Mouse (Mus musculus) kidney, postnatal 0 days (tissue): ENCODE results near the gene H13. TPM values are rescaled to one million over a fixed set of nuclear protein-coding genes. Genes with fewer than 3 reads are reported as not detected.

ENCODE experiments used
- ATAC-seq: fragments of 200-750 bp; cut with Nextera tagmentation; replicated peaks from 2 replicates; pipeline ENCODE4 v1.8.0; 2017; ENCODE audit warnings: low read depth, moderate number of reproducible peaks, moderate TSS enrichment, moderate library complexity; ENCODE audit not compliant: low FRiP score
- DNase-seq: peaks from one replicate; pipeline ENCODE4 v3.0.0-alpha.2; 2016; ENCODE audit warnings: low spot score
- H3K27ac ChIP-seq: fragments of 300-500 bp; sonication (generic); 2 replicates; pipeline ENCODE4 v1.5.1; 2014; ENCODE audit warnings: mild to moderate bottlenecking
- H3K27me3 ChIP-seq: fragments of 300-500 bp; sonication (generic); 2 replicates; pipeline ENCODE4 v1.6.1; 2014; ENCODE audit warnings: low read length, mixed read lengths; ENCODE audit not compliant: insufficient read depth
- H3K36me3 ChIP-seq: fragments of 300-500 bp; sonication (generic); 2 replicates; pipeline ENCODE4 v1.6.1; 2014; ENCODE audit warnings: low read length, mixed read lengths; ENCODE audit not compliant: insufficient read depth
- H3K4me1 ChIP-seq: fragments of 300-500 bp; sonication (generic); replicated peaks from 2 replicates; pipeline ENCODE4 v1.6.1; 2014; ENCODE audit warnings: antibody characterized with exemption, low read length, mixed read lengths; ENCODE audit not compliant: insufficient read depth
- H3K4me2 ChIP-seq: fragments of 300-500 bp; sonication (generic); 2 replicates; pipeline ENCODE4 v1.6.1; 2014; ENCODE audit warnings: mild to moderate bottlenecking, low read length, moderate library complexity, mixed read lengths
- H3K4me3 ChIP-seq: fragments of 300-500 bp; sonication (generic); replicated peaks from 2 replicates; pipeline ENCODE4 v1.5.1; 2014; ENCODE audit warnings: low read depth, low read length
- H3K9ac ChIP-seq: fragments of 300-500 bp; sonication (generic); 2 replicates; pipeline ENCODE4 v1.6.1; 2014; ENCODE audit warnings: low read depth, low read length
- H3K9me3 ChIP-seq: fragments of 300-500 bp; sonication (generic); replicated peaks from 2 replicates; pipeline ENCODE4 v1.6.1; 2016; ENCODE audit warnings: low read length, inconsistent platforms, mixed read lengths
- CTCF ChIP-seq: IDR thresholded peaks from 2 replicates; pipeline ENCODE4 v1.5.1; 2016; ENCODE audit warnings: antibody characterized with exemption, low read depth, mild to moderate bottlenecking, moderate library complexity
- WGBS: fragments of 180-500 bp; shearing (Covaris S2); extraction: QIAGEN DNeasy Blood & Tissue Kit; methylation state at CpG from one replicate; pipeline ENCODE4 v1.1.7; 2014; 5-methylcytosine and 5-hydroxymethylcytosine counted together
- polyA plus RNA-seq: library from polyadenylated mRNA; unstranded; fragments of >200 nt; fragmentation: Nextera tagmentation; extraction: Ambion mirVana; gene quantifications from 2 replicates; pipeline ENCODE4 v1.2.1, GENCODE M21; 2015

Gene H13
- polyA plus RNA-seq, 1 experiment from 2014 or later: 160 TPM

DNA sequence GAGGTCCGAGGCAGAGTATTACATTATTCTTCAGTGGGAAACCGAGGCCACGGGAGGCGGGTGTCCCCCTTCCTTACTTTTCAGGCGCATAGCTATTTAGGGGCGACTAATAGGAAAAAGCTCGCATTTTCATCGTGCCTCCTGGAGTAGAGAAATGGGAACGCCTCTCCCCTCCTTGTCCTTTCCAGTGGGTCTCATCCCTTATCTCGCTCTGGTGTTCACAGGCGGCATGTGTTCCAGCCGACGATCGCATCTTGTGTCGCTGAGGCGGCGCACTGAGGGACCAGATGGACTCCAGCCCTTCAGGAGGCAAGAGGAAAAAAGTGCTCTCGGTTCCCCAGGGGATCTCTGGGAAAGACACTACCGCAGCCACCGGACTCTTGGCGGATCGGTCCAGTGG lies 67.5 kb downstream of the H13 start:
- peak overlapping the region; percentile 86 for H3K4me3 ChIP-seq
- H3K4me2 ChIP-seq: peak overlapping the region; percentile 74
- H3K36me3 ChIP-seq: no peaks in the 10 kb centered on the region
- DNase-seq (peak; percentile 50), ATAC-seq (no peak)
- WGBS: under 1% methylated on average over 22 of the region's 22 CpGs
- no peaks in the 10 kb centered on the region for H3K9me3 ChIP-seq
- no peaks in the 10 kb centered on the region for H3K27me3 ChIP-seq
- H3K27ac ChIP-seq: peak overlapping the region; percentile 93
- peaks cover 23% of the 10 kb centered on the region for H3K4me1 ChIP-seq
- peak overlapping the region; percentile 91 for H3K9ac ChIP-seq
- no peak for TF ChIP-seq CTCF

DNA sequence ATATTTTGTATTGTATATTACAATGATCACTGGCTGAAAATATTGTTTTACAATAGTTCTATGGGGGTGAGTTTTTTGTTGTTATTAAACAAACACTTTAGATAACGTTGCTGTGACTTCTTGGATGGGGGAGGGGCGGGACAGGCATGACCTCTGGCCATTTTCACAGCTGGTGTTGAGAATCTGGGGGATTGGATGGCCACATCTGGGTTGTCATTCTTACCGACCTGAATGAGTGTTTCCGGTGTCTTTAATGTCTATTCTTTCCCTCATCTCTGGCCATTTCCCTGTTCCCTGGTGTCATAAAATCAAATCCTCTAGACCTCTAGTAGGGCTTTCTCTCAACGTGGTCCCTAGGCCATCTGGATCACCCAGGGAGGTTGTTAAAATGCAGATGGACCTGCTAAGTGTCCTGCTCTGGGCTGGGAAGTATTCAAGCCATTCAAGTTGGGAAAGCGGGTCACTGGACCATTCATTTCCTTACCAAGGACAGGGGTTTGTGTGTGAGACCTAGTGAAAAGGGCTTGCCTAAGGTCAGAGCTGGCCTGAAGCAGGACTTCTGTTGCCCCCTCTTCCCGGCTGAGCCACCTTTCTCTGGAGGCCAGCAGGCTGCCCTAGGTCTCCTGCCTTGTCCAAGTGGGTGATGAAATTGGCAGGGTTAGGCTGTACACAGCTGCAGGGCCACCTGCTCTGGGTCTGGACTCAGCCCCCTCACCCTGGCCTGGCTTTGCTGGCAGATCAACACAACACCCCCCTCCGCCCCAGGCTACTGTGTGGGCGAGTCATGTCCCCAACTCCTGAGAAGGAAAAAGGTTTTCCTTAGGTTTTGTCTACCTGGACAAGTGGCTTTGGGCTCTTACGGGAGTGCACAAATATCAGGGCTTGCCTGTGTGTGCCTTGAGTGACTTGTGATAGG lies 68.3 kb downstream of the H13 start:
- H3K4me2 ChIP-seq: peak overlapping the region; percentile 74

DNA sequence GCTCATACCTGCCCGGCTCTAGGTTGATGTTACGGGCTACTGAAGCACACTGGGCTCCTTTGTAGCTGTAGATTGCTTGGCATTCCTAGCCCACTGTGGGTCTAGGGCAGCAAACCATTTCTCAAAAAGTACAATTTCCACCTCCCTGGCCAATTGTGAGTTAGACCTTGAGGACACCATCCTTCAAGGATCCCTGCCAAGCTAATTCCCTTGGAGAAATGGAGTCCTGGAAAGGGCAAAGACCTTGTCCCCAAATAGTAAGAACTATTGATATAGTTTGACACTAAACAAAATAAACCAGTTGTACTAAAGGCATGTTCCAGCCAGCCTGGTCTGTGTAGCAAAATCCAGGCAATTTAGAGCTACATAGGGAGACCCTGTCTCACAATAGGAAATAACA lies 69.1 kb downstream of the H13 start:
- Histone ChIP-seq H3K27me3 (no peaks in the 10 kb centered on the region), H3K4me2 (peak overlapping the region; percentile 74), H3K9me3 (no peaks in the 10 kb centered on the region), H3K36me3 (no peaks in the 10 kb centered on the region), H3K9ac (peak overlapping the region; percentile 91), H3K27ac (peak overlapping the region; percentile 93), H3K4me1 (peaks cover 29% of the 10 kb centered on the region), H3K4me3 (peak overlapping the region; percentile 86)
- ATAC-seq: no peak
- DNase-seq: no peak
- WGBS: 29% methylated on average over 2 of the region's 2 CpGs
- no peak for TF ChIP-seq CTCF

More for the DNA sequence above, 68.3 kb downstream of the H13 start:
- Histone ChIP-seq H3K27me3 (no peaks in the 10 kb centered on the region), H3K4me1 (peaks cover 29% of the 10 kb centered on the region), H3K36me3 (no peaks in the 10 kb centered on the region), H3K9ac (peak overlapping the region; percentile 91), H3K27ac (peak overlapping the region; percentile 93), H3K4me3 (peak overlapping the region; percentile 86), H3K9me3 (no peaks in the 10 kb centered on the region)
- 8% methylated on average over 10 of the region's 10 CpGs for WGBS
- DNase-seq (peak; percentile 36), ATAC-seq (no peak)
- no peak for TF ChIP-seq CTCF

DNA sequence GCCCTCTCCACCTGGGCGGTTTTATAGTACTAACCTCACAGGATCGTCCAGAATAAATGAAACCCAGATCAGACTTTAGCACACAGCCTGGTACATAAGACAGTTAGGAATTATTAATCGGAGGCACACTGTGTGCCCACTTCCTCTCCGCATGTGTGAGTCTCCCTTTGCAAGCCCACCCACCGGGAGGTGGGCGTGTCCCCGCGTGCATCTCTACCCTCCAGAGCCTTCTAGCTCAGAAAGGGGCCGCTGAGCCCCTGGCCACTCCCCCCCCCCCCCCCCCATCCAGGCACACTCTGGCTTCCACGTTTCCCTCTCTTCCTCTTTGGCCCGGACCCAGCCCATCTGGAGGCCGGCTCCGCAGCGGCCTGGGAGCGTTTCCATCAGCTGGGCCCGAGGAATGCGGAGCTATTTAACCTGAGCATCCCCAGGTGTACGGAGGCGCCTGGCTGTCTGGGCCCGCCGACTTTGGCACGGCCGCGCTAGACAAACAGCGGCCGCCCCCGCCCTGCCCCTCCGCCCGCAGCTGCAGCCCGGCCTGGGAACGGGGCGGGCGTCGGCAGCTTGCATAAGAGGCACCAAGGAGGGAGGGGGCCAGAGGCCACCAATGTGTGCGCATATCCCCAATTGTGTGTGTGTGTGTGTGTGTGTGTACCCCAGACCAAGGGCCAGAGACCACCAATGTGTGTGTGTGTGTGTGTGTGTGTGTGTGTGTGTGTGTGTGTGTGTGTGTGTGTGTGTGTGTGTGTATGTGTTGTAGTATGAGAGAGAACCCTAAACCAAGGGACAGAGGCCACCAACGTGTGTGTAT lies 70.0 kb downstream of the H13 start:
- H3K9me3 ChIP-seq: no peaks in the 10 kb centered on the region
- no peak for TF ChIP-seq CTCF
- ATAC-seq (peak; percentile 70), DNase-seq (peak; percentile 89)
- H3K4me3 ChIP-seq: peak overlapping the region; percentile 86
- H3K27me3 ChIP-seq: no peaks in the 10 kb centered on the region
- WGBS: under 1% methylated on average over 36 of the region's 36 CpGs
- H3K4me1 ChIP-seq: peaks cover 29% of the 10 kb centered on the region
- H3K36me3 ChIP-seq: no peaks in the 10 kb centered on the region
- peak overlapping the region; percentile 93 for H3K27ac ChIP-seq
- H3K4me2 ChIP-seq: peak overlapping the region; percentile 74
- H3K9ac ChIP-seq: peak overlapping the region; percentile 91

DNA sequence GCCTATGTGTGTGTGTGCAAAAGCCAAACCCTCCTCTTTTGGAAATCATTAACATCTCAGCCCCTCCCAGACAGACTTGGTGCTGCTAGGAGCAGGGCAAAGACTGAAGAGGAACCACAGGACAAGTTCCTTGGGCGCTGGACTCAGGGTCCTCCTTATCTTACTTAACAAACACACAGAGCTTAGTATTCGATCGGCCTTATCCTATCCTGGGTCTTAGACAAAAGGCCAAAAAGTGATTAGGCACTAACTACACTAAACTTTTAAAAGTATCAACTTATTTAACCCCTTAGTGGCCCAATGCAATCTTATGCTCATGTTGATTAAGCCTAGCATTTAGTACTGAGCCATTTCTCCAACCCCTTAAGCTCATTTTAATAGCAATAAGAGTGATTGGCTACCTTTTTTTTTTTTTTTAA lies 70.6 kb downstream of the H13 start:
- peak; percentile 79 for DNase-seq
- H3K9me3 ChIP-seq: no peaks in the 10 kb centered on the region
- peak; percentile 49 for ATAC-seq
- no peak overlapping the region for H3K9ac ChIP-seq
- H3K27ac ChIP-seq: peak overlapping the region; percentile 93
- H3K36me3 ChIP-seq: no peaks in the 10 kb centered on the region
- H3K4me3 ChIP-seq: no peak overlapping the region; the same call in 1 of the 2 replicates
- no peaks in the 10 kb centered on the region for H3K27me3 ChIP-seq
- H3K4me1 ChIP-seq: peaks cover 23% of the 10 kb centered on the region
- WGBS: 5% methylated on average over 3 of the region's 3 CpGs
- TF ChIP-seq CTCF: no peak
- H3K4me2 ChIP-seq: peak overlapping the region; percentile 74

DNA sequence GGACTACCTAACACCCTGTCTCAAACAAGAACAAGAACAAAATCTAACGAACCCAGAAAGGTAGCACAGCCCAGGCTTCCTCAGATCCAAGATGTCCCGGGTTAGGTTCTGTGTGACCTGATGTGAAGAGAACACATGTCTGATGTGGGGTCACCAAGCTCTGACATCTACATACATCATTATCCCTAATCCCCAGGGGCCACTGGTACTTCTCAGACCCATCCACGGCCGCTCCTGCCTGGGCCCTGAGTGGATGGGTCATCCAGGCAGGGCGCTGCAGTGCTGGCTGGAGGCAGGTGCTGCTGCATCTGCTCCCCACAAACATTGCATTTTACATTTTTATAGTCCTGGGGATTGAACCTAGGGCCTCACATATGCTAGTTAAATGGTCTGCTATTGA lies 71.2 kb downstream of the H13 start:
- no peak for ATAC-seq
- 76% methylated on average over 5 of the region's 5 CpGs for WGBS
- TF ChIP-seq CTCF: no peak

More for the DNA sequence above, 71.2 kb downstream of the H13 start:
- Histone ChIP-seq H3K9me3 (no peaks in the 10 kb centered on the region), H3K27me3 (no peaks in the 10 kb centered on the region), H3K36me3 (no peaks in the 10 kb centered on the region), H3K27ac (peak overlapping the region; percentile 93), H3K4me1 (peaks cover 19% of the 10 kb centered on the region), H3K9ac (no peak overlapping the region), H3K4me2 (no peak overlapping the region), H3K4me3 (no peak overlapping the region)
- no peak for DNase-seq
